Mouse (Mus musculus): Measurements from ENCODE around the gene Fmo4.

GRCm38 (mm10) chr1:162752009-162752408, 61.8 kb downstream of the Fmo4 start:
- TF ChIP-seq POLR2A (IDR thresholded peaks at IDR 0.05; ENCODE audit: extremely low read depth, insufficient read depth, low read length) (no peak), CTCF (IDR thresholded peaks at IDR 0.05; ENCODE audit: extremely low read depth, insufficient read depth, low read length) (no peak)

Data from cortical plate, adult 2 months (tissue).